Mouse (Mus musculus) splenic B cell, adult 2 months (primary cell): Measurements from ENCODE around the gene Mall.

Experiments
- DNase-seq: peaks from one replicate; pipeline ENCODE4 v3.0.0-alpha.2; 2011; ENCODE audit warnings: low read depth, low spot score
- H3K27me3 ChIP-seq: 2 replicates; pipeline ENCODE4 v1.6.1; 2012; ENCODE audit warnings: mild to moderate bottlenecking, low read length, moderate library complexity, mixed read lengths; ENCODE audit not compliant: control insufficient read depth, poor library complexity, insufficient read depth, severe bottlenecking
- H3K36me3 ChIP-seq: 2 replicates; pipeline ENCODE4 v1.6.1; 2012; ENCODE audit warnings: mild to moderate bottlenecking, low read length, moderate library complexity, mixed read lengths; ENCODE audit not compliant: control insufficient read depth, poor library complexity, insufficient read depth, severe bottlenecking

Mall gene

DNA sequence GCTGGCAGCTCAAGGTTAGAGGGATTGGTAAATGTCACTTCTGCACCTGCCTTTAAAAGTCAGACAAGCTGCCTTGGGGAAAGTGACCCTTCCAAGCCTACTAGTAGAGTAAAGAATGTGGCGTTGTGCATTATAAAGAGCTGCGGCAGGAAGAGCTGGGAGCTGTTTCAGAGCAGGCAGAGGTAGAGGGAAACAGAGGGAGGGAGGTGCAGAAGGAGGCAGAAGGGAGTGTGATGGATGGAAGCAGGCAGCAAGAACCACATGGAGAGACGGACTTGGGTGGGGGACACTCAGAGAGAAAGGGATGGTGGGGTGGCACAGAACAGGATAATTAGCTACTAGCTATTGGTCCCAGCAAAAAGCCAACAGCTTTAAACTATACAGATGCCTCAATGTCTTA is 21.7 kb downstream of the Mall start:
- Histone ChIP-seq H3K27me3 (no peaks in the 10 kb centered on the region), H3K36me3 (no peaks in the 10 kb centered on the region)
- DNase-seq, result no peak

DNA sequence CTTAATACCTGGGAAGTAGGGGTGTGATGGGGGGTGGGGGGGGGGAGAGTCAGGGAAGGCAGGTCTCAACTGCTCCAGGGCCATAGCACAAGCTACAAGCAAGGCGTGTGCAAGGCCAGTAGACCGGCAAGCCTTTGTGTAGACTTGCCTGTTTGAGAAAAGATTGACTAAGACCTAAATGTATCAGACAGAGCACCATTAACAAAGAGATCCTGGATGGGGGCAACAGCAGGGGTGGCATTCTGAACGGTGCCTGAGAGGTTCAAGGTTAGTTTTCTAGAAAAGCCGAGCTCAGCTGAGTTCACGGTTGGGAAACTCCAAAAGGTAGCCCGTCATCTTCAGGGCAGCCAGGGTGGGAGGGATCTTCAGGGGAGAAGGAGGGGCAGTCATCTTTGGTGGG is 24.5 kb downstream of the Mall start:
- no peaks in the 10 kb centered on the region for H3K36me3 ChIP-seq
- DNase-seq, result no peak
- no peaks in the 10 kb centered on the region for H3K27me3 ChIP-seq

DNA sequence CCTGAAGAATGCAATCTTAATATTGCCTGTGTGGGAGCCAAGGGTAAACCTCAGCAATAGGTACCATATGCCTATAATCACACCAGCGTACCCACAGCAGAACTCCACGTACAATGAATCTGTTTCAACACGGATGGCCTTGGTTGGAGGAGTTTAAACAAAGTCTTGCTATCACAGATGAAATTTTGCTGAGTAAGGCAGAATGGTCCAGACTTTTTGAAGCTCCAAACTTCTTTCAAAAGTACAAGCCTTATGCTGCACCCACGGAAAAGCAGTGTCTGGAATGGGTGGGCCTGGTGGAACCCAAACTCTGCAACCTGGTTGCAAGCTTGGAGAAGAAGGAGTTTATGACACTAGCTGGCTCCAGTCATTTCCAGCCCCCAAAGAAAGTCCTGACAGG is 40.5 kb downstream of the Mall start:
- no peak for DNase-seq
- Histone ChIP-seq H3K36me3 (no peaks in the 10 kb centered on the region), H3K27me3 (no peaks in the 10 kb centered on the region)

DNA sequence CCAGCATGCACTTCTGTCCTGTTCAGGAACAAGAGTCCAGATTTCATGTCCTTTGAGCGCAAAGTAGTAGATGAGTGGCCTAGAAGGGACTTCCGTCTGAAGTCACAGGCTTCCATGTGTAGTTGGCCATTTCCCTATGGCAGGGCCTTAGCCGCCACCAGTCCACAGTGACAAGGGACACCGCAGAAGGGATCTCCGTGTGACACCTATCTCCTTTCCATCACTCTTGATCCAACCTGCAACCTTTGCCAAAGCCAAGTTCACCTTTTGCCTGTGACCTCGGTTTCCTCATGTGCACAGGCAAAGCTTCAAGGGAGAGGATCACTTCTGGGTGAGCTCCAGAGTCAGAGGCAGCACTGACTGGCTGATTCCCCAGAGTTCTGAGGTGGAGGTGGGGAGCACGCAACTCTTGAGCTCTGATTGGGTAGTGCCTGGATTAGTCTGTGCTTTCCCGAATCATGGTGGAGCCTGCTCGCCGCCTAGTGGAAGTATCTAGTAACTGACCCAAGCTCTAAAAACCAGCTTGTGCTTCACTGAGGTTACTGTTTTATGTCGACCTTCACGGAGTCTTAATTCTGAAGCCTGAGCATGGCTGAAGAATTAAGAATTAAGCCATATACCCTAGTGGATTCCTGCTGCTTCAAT is 45.9 kb downstream of the Mall start:
- no peaks in the 10 kb centered on the region for H3K27me3 ChIP-seq
- peak; percentile 55 for DNase-seq

DNA sequence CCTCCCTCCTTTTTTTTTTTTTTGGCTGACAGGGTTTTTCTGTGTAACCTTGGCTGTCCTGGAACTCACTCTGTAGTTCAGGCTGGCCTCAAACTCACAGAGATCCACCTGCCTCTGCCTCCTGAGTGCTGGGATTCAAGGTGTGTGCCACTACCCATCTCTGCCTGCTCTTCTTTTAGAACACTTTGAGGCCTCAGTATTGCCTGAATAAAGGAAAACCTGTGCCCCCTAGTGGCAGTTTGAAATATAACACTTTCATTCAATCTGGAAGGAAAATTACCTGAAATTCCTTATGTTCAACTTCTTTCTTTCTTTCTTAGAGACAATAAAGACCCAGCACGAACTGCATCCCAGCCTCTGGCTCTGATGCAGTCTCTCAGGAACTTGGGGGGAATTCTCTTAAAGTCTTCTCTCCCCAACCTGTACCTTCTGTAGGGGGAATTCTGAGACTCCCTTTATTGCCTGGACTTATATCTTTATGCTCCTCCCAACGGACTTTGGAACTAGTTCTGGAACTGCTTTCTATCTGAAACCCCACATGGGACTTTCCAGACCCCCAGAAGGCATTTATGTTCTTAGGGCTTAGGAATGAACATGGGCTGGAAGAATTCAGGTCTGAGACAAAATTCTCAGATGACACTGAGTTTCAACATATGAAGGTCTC is 61.8 kb downstream of the Mall start:
- H3K36me3 ChIP-seq, result no peaks in the 10 kb centered on the region
- H3K27me3 ChIP-seq, result peaks cover 1% of the 10 kb centered on the region; the same call in 1 of the 2 replicates
- peak; percentile 48 for DNase-seq

More for the DNA sequence above, 45.9 kb downstream of the Mall start:
- H3K36me3 ChIP-seq, result no peaks in the 10 kb centered on the region

DNA sequence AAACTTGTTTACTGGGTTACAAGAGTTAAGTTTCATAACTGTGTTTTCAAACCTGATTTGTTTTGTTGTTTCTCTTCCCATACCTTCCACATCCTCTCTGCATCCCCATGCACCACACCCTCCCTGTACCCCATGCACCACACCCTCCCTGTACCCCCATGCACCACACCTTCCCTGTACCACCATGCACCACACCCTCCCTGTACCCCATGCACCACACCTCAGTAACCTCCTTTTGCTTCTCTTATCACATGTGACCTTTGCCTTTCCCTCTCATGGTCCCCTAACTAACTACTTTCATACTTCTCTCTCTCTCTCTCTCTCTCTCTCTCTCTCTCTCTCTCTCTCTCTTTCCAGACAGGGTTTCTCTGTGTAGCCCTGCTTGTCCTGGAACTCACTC is 62.7 kb downstream of the Mall start:
- Histone ChIP-seq H3K27me3 (peaks cover 1% of the 10 kb centered on the region; the same call in 1 of the 2 replicates), H3K36me3 (no peaks in the 10 kb centered on the region)
- DNase-seq, result no peak

DNA sequence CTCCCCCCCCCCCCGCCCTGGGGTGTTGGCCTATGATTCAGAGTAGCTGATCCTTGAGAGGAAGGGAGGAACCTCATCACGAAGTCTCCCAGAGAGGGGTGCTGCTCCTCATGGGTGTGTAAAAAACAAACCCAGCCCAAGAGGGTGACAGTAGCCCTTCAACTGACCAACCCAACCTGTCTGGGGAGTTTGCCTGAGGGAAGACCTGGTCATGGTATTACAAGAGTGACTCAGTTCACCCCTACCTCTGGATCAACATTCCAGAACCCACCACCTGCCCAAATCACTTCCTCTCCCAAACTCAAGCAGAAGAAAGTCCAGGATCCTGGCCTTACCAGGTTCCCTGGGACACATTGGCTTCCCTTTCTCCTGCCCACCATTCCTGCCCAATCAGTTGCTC is 67.0 kb downstream of the Mall start:
- no peaks in the 10 kb centered on the region for H3K27me3 ChIP-seq
- no peaks in the 10 kb centered on the region for H3K36me3 ChIP-seq
- no peak for DNase-seq

DNA sequence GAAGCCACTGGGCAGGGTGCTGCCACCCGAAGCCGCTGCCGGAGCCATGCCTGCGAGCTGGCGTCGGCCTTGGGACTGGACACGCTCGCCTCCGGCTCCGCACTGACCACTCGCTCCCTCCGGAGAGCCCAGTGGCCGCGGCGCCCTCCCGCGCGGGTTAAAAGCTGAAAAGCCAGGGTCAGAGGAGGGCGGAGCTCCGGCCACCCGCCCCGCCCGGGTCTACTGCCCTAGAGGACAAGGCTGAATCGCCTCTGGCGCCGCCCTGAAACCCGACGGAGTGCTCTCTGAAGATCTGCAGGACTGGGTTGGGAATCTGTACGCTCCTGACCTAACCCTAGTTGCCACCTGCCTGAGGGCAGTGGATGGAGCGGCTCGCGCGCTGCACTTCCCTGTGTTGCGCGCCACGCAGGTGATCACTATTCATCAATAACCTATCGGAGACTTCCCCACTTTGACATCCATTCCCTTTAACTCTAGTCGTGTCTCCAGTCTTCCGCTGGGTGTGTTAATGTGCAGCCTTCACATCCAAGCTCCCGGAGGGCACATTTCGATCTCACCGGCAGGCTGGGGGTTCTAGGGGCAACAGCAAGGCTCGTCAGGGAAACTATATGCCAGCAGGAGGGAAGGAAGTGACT is 73.5 kb downstream of the Mall start, which contains the start of gene Mal:
TSS of gene Mal (minus strand) at position 610 of the 635 bp plus-strand sequence.
- H3K27me3 ChIP-seq, result no peaks in the 10 kb centered on the region
- no peak for DNase-seq
- no peaks in the 10 kb centered on the region for H3K36me3 ChIP-seq

DNA sequence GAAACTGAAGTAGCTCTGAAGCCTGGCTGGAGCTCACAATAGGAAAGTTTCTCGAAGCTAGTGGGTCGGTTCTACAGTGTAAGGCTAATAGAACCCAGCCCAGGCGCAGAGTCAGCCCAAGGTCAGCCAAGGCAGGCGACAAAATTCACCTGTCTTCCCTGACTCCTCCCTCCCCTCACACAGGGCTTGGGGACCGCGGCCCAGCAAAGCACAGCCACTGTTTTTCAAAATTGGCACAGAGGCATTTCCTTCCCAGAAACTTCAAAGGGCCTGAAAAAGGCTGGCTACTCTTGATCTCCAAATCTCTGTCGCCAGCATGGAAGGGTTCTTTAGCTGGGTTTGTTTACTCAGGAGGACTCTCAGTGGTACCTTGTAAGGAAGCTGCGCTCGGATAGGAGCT is 74.3 kb downstream of the Mall start:
- DNase-seq, result no peak
- H3K27me3 ChIP-seq, result no peaks in the 10 kb centered on the region
- no peaks in the 10 kb centered on the region for H3K36me3 ChIP-seq

DNA sequence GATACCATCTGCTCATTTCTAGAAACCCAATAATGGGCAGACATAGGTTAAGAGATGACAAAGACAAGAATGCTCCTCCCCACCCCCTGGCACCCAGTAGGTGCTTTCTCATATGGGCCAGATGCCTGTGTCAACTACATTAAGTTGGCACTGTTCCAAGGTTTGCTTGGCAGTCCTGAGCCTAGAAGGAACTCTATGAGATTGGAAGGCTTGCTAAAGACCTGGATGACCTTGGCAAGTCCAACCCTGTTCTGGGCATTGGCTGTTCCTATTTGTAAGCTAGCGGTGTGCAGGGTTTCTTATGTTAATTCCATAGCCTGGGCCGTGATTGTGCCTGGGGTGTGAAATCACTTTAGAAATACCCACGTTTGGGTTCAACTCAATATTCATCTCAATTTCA is 74.9 kb downstream of the Mall start:
- Histone ChIP-seq H3K27me3 (no peaks in the 10 kb centered on the region), H3K36me3 (no peaks in the 10 kb centered on the region)
- DNase-seq, result no peak
